Mouse (Mus musculus) bone marrow, adult 2 months (tissue): Measurements from ENCODE around the gene Krtap26-1.

Experiments
- CTCF ChIP-seq: fragments of 200-500 bp; IDR thresholded peaks from 2 replicates; pipeline ENCODE4 v1.5.1; 2011; ENCODE audit warnings: low read length, control low read depth; ENCODE audit not compliant: control insufficient read depth, insufficient read depth
- POLR2A ChIP-seq: fragments of 200-500 bp; IDR thresholded peaks from 2 replicates; pipeline ENCODE4 v1.6.1; 2011; ENCODE audit warnings: low read depth, mild to moderate bottlenecking, control low read depth, low read length, borderline replicate concordance; ENCODE audit not compliant: control insufficient read depth

DNA sequence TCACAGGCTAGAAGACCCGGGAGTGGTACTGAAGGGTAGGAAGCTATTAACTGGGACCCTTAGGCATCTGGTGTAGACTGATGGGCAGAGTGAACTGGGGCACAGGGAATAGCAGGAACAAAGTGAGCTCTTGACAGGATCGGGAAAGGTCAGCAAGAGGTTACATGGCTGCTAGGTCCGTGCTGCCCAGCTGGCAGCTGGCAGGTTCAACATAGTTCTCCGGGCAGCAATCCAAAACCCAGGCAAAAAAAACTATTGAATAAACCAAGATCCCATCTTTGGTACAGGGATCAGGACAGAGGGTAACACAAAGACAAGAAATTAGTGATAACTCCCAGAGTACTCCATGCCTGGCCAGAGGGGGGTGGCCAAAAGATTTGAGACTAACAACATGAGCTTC is 12.5 kb downstream of the Krtap26-1 start:
- TF ChIP-seq CTCF: no peak
- TF ChIP-seq POLR2A: no peak
